Mouse (Mus musculus): ENCODE results near the gene Scimp.
"Not testable (repeated sequence)": the region's sequence is repeated elsewhere in the genome, so short reads cannot be mapped to it uniquely, and the experiment has no call there.

Gene Scimp

DNA sequence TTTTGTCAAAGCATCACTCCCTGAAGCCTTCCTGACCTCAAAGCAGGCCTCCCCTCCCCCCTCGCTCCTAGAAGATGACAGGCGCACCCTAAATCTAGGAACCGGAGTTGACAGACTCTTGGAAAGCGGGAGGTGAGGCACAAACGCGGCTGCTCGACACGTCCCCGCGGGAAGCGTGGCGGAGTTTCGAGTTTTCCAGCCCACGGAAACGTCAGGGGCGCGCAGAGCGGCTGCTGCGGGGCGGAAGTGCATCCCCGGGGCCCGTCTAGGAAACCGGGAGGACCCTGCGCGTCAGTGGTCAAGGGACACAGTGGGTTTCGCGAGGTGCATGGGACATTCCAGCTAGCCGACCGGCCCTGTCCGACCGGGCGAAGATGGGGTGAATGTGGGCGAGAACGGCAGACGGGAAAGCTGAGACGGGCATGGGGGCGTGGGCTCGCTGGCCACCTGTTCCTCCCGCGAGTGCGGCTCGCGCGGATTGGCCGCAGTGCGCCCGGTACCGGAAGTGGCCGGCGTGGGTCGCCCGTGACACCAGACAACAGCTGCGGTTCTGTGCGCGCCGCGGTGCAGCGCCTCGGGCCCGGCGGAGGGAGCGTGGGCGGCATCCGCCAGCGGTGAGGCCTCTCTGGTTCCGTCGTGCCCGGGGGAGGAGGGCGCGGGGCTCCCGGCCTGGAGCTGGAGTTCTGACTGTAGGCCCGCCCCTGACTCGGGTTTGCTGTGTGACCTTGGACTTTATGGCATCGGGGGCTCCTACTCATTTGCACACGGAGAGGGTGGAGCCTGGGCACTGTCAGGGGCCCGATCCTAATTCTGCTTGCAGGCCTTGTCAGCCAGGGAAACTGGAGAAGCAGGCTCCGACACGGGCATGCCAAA lies 48.2 kb downstream of the Scimp start, which contains the start of gene Zfp3:
TSS of gene Zfp3 (plus strand) at position 274 of the 873 bp plus-strand sequence.
- DNase-seq = peak; percentile 83 to 91

DNA sequence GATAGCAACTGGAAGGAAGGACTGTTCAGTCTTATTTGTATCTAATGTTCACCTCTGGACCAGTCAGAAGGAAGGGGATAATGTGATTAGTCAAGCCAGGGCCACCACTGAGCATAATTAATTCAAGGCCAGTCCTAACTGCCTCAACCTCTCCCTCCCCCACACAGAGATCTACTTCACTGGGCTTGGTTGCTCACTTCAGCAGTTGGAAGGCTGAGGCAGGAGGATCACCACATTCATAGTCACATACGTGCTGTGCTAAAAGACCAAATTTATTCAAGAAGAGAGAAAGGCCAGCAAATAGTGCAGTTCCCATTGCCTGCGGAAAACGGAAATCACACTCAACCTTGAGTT lies 48.8 kb downstream of the Scimp start:
- no peak for DNase-seq

DNA sequence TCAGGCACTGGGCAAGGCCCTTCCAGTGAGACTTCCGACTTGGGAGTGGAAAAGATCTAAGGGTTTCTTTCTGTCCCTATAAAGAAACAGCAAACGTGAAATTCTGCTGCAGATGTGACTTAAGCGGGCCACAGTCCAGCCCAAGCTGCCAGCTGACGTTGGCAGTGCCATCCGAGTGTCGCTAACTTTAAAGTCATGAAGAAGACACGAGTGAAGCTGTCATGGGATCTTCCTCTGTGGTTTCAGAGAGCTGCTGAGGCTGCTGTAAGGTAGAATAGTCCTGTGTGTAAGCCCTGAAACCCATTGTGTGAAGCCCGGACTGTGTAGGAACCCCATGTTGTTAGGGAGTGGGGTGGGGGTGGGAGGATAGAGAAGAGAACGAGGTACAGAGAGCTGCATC lies 49.7 kb downstream of the Scimp start:
- DNase-seq = no peak

DNA sequence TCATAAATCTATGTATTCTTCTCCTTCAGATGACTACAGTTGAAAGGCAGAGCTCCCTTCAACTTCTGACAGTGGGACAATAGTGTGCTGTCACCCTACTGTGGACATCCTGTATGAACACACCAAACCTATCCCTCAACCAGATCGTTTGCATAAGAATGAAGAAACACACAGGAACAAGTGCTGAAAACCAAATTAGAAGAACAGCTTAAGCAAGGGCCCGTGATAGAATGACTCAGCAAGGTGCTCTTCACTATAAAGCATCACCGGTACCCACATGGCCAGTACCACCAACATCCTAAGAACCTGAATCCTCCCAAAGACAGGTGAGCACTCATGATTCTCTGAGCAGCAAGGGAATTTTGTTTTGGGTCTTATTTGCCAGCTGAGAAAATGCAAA lies 51.9 kb downstream of the Scimp start:
- not testable (repeated sequence) for DNase-seq

DNA sequence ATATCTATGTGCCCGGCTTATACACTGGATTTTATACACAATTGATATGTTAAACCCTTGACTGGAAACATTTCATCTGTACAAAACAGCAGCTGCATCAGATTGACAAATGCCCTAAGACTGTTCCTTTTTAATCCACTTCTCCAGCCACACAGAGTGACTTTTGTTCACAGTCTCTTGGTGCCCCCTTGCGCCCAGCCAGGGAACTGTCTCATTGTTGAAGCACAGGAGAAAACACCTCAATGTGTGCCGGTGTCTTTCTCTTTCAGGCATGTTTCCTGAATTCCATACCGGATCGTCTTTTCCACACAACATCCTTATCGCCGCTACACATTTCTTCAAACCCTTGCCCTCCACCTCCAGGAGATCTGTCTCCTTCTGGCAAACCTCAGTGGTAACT lies 56.7 kb downstream of the Scimp start:
- DNase-seq = peak; percentile 90 to 92

DNA sequence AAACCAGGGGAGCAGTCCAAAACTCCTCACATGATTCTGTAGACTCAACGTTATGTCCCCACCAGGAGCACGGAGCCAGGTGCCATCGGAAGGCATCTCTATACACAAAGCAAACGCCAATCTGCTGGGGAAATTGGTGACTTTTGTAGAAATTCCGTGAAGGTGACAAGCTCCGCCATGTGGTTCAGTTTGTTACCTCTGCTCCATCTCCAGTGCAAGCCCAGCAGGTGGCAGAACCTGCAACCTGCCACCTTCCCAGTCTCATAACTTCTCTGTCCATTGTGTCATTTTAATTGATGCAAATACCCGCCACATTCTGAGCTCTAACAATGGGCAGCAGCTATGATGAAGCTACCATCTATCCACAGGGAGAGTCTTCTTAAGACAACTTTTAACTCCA lies 57.4 kb downstream of the Scimp start:
- no peak for DNase-seq

DNA sequence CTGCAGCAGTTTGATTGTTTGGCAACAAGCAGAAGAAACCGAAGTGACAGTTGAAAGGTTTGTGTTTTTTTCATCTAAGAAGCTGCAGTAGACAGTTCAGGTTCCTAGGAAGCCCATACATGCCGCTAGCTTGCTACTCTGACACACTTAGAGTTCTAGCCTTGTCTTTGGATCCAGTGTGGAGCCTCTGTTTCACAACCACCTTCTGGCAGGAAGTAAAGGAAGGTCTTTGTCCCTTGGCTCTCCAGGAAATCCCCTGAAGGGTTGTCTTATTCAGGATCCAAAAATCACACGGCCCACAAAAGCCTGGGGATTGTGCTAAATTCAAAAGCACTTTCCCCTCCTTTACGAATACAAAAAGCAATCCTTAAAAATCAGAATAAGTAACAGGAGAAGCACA lies 57.9 kb downstream of the Scimp start:
- DNase-seq = no peak

DNA sequence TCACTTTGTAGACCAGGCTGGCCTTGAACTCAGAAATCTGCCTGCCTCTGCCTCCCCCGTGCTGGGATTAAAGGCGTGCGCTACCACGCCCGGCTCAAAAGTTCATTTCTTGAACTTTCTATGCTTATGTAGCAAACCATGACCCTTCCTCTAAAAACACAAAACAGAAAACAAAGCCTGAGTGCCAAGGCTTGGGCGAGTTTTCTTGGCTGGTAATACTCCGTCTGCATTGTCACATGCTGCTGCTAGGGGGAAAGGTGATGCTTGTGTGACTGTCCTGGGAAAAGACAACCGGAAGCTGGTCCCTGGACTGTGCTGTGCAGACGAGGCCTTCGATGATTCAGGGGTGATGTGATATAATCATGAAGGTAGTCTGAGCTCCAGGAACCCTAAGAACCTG lies 59.2 kb downstream of the Scimp start:
- DNase-seq = no peak

DNA sequence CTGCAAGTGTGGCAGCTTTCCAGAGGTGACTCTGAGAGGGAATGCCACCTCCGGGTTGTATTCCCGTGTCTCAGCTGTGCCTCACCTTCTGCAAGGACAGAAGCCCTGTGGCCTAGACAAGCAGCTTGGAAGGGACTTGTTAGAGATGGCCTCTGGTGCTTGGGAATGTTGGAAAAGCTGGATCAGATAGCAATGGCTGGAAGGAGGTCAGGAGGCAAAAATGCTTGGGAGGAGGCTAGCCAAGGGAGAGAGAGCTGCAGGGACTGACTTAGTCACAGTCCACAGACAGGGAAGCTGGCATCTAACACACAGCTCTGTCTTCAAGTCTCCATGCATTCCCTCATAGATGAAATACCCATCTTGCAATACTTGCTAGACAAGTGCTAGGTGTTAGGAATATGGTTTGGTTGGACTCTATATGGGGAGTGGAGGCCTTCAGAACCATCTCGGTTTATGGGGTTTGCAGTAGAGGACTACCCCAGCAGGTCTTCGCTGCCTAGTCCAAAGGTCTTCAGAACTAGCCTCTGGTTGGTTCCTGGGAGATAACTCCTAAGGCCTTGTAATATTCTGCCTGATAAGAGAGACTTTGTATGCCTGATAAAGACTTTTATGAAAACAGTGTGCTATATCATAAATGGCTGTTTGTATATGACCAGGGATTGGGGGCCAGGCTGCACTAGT lies 59.9 kb downstream of the Scimp start:
- no peak for DNase-seq

DNA sequence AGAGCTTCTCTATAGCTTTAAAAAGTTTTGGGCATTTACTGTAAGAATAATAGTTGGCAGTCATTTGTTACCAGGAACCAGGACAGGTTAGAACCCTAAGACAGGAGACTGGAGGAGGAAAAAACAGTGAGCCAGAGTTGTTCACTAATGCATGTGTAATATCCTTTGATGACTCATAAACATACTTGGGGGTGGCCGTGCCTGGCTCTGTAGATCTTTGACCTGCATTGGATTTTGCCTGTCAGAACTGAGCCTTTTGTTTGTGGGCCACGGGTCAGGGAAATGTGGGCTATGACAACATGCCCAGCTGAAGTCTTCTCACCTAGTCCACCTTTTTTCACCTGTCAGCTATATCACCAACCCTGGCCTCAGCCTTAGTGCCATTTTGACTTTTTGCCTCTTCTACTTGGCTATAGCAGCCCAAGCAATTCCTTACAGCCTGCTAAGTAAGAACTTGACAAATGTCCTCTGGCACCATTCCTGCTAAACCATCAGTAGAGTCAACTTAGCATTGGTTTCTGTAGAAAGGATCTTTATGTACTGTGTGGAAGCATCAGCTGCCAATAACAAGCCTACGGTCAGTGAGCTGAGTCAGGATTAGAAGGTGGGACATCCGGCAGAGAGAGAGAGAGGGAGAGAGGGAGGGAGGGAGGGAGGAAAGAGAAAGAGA lies 64.4 kb downstream of the Scimp start:
- no peak for DNase-seq

DNA sequence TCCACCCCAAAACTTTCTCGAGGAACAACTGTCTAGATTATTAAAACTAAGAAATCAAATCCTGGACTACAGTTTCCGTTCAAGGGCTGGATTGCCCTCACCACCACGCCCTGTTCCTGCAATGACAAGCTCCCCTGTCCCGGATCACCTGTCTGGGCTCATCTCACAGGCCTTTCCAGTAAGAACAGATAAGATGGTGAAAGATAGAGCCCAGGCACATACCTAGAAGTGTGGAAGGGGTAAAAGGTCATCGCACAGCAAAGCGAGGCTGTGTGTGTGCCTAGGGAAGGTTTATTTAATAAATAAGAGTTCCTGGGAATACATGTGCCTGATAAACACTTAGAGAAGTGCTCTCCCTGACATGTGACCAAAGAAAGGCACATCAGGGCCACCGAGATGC lies 66.8 kb downstream of the Scimp start:
- DNase-seq = no peak

DNA sequence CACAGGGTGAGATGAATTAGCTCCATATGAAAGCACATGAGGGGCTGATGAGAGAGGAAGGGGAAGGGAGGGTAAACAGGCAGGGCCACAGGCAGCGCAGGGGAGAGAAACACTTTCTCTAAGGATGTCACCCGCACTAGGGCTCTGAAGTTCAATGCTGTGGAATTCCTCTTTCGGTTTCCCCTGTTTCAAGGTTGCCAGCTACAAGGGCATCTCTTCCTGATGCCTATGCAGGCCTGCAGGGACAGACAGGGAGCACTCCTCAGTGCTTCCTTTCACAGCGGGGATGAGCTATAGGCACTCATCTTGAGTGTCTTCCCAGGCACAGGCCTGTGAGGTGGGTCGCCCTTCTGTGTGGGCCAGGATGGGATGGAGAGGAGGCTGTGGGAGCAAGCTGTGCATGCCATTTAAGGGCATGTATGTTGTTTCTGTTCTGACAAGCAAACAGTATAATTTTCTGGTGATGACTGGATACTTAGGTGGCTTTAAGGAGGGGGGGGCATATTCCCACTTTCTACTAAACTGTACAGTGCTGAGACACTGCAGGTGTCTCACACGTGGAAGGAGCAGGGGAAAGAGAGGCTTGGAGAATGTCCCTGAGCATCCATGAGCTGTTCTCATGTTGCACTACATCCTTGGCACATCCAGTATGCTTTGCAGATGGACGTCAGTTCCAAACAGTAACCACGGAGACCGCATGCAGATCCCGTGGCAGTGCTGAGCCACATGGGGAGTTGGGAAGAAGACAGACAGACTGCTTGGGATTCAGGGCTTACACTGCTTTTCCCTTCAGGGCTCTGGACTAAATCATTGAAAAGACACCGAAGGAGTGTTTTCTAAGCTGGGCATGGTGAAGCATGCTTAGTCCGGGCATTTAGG lies 69.6 kb downstream of the Scimp start:
- no peak for DNase-seq

DNA sequence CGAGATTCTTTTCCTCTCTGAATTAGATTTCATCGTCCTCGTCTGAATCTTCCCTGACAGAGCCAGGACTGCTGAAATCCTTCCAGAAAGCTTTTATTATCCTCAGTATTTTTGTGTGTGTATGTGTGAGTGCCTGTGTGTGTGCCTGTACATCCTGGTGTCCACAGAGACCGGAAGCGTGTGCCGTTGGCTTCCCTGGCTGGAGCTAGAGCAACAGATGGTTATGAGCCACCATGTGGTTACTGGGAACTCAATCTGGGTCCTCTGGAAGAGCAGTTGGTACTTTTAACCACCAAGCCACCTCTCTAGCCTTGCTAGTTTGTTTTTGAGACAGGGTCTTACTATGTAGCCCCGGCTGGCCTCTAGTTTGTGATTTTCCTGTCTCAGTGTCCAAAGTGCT lies 70.3 kb downstream of the Scimp start:
- DNase-seq = no peak

DNA sequence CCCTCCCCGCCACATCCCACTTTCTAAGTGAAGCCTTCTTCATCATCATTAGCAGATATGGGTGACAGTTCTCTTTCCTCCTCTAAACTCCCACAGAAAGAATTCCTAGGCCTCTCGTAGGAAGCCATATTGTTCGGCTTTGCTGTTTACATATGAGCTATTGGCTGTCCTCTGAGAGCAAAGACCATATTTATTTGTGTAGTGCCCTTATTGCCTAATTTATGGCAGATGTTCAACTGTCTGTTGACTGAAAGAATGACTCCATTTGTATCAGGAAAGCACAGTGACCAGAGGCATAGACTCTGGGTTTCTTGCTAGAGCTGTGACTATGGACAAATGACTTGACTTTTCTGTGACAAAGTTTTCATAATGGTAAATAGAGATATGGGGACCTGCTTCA lies 70.8 kb downstream of the Scimp start:
- DNase-seq = no peak
